19 mouse cellular contexts compared by ENCODE assay signal in genomic region chr3:159282594-159282993, GRCm38 (mm10).
DNase-seq lines count a peak whose midpoint lies in the region; ATAC-seq and TF ChIP-seq lines count a peak whose summit lies in the region.
"Had no signal": no experiment of that assay in that cellular context is flagged by ENCODE, and none has a peak within 500 bp of the region (broad histone marks: within the 10 kb centered on the region; RNA-seq: fewer than 3 reads in every experiment).

No protein-coding gene starts in this region.

- no peak overlapping the region for H3K27ac ChIP-seq in intestine, postnatal 0 days (ENCODE audit: low read depth, low read length)
- no peak overlapping the region for H3K27ac ChIP-seq in intestine, embryonic 16.5 days (ENCODE audit: low read length)
- H3K27ac ChIP-seq in midbrain, embryonic 14.5 days (replicated peaks; ENCODE audit: low read depth, low read length) = no peak overlapping the region
- no peak overlapping the region for H3K27ac ChIP-seq in midbrain, embryonic 10.5 days (replicated peaks)
- no peak overlapping the region for H3K27ac ChIP-seq in midbrain, postnatal 0 days (ENCODE audit: low read depth, low read length)
- H3K27ac ChIP-seq: embryonic facial prominence, embryonic 13.5 days; intestine, embryonic 15.5 days had no signal

- no peak for ATAC-seq in intestine, postnatal 0 days
- no peak for ATAC-seq in intestine, embryonic 16.5 days
- ATAC-seq in midbrain, embryonic 14.5 days (ENCODE audit: low FRiP score, low TSS enrichment) = no peak
- no peak for ATAC-seq in midbrain, postnatal 0 days (ENCODE audit: low FRiP score)
- ATAC-seq: intestine, embryonic 15.5 days had no signal

- no peaks in the 10 kb centered on the region for H3K27me3 ChIP-seq in intestine, postnatal 0 days (replicated peaks; ENCODE audit: control insufficient read depth, insufficient read depth, low read length)
- H3K27me3 ChIP-seq in intestine, embryonic 16.5 days (replicated peaks; ENCODE audit: control insufficient read depth, insufficient read depth, low read length) = no peaks in the 10 kb centered on the region
- H3K27me3 ChIP-seq in midbrain, embryonic 14.5 days (ENCODE audit: control insufficient read depth, insufficient read depth, low read length) = no peaks in the 10 kb centered on the region
- H3K27me3 ChIP-seq in midbrain, embryonic 10.5 days (ENCODE audit: low read depth, poor library complexity, severe bottlenecking) = no peaks in the 10 kb centered on the region
- H3K27me3 ChIP-seq in midbrain, postnatal 0 days (ENCODE audit: insufficient read depth, low read length) = no peaks in the 10 kb centered on the region
- H3K27me3 ChIP-seq: embryonic facial prominence, embryonic 13.5 days; heart, embryonic 12.5 days; intestine, embryonic 15.5 days had no signal

- DNase-seq in cerebellum, postnatal 10 days = peak; percentile 5 to 25
- DNase-seq in cerebellum, postnatal 4 days (ENCODE audit: low spot score in 2 of 2) = no peak
- DNase-seq in midbrain, embryonic 14.5 days = peak; percentile 41
- DNase-seq in midbrain, embryonic 10.5 days (ENCODE audit: low spot score) = no peak
- peak; percentile 36 for DNase-seq in midbrain, postnatal 0 days (ENCODE audit: low spot score)
- no peak for DNase-seq in Muller cell, postnatal 12 days (ENCODE audit: inconsistent ontology term)
- DNase-seq: adrenal gland, postnatal 14 days; cerebellum, adult 2 months; heart, postnatal 4 days; kidney, postnatal 14 days; left cerebral cortex, postnatal 4 days; lung, adult 18-20 months; lung, postnatal 36 days; thymus, postnatal 14 days had no signal

- H3K9me3 ChIP-seq in intestine, postnatal 0 days (ENCODE audit: control insufficient read depth) = no peaks in the 10 kb centered on the region
- H3K9me3 ChIP-seq in intestine, embryonic 16.5 days (ENCODE audit: control insufficient read depth, low read length) = no peaks in the 10 kb centered on the region
- no peaks in the 10 kb centered on the region for H3K9me3 ChIP-seq in midbrain, embryonic 14.5 days (ENCODE audit: control insufficient read depth, low read length)
- no peaks in the 10 kb centered on the region for H3K9me3 ChIP-seq in midbrain, embryonic 10.5 days (replicated peaks)
- no peaks in the 10 kb centered on the region for H3K9me3 ChIP-seq in midbrain, postnatal 0 days (ENCODE audit: low read length)
- H3K9me3 ChIP-seq: embryonic facial prominence, embryonic 13.5 days; intestine, embryonic 15.5 days had no signal

- H3K4me2 ChIP-seq in intestine, postnatal 0 days (replicated peaks; ENCODE audit: low read depth) = no peak overlapping the region
- no peak overlapping the region for H3K4me2 ChIP-seq in intestine, embryonic 16.5 days (ENCODE audit: low read depth, low read length)
- no peak overlapping the region for H3K4me2 ChIP-seq in midbrain, embryonic 14.5 days (ENCODE audit: low read length)
- H3K4me2 ChIP-seq in midbrain, postnatal 0 days (ENCODE audit: low read depth, low read length, poor library complexity, severe bottlenecking) = no peak overlapping the region
- H3K4me2 ChIP-seq: embryonic facial prominence, embryonic 13.5 days; heart, embryonic 12.5 days; intestine, embryonic 15.5 days had no signal

- no peaks in the 10 kb centered on the region for H3K36me3 ChIP-seq in intestine, postnatal 0 days (ENCODE audit: control insufficient read depth, insufficient read depth)
- no peaks in the 10 kb centered on the region for H3K36me3 ChIP-seq in intestine, embryonic 16.5 days (ENCODE audit: control insufficient read depth, insufficient read depth, low read length)
- no peaks in the 10 kb centered on the region for H3K36me3 ChIP-seq in midbrain, embryonic 14.5 days (ENCODE audit: control insufficient read depth, insufficient read depth, low read length)
- H3K36me3 ChIP-seq in midbrain, embryonic 10.5 days = no peaks in the 10 kb centered on the region
- H3K36me3 ChIP-seq in midbrain, postnatal 0 days (ENCODE audit: insufficient read depth, low read length) = no peaks in the 10 kb centered on the region
- H3K36me3 ChIP-seq: embryonic facial prominence, embryonic 13.5 days; heart, embryonic 12.5 days; intestine, embryonic 15.5 days had no signal

- no peak overlapping the region for H3K4me3 ChIP-seq in intestine, postnatal 0 days (ENCODE audit: low read depth, low read length)
- no peak overlapping the region for H3K4me3 ChIP-seq in intestine, embryonic 16.5 days (ENCODE audit: low read length)
- no peak overlapping the region for H3K4me3 ChIP-seq in midbrain, embryonic 14.5 days (replicated peaks; ENCODE audit: low read depth, low read length)
- no peak overlapping the region for H3K4me3 ChIP-seq in midbrain, embryonic 10.5 days
- H3K4me3 ChIP-seq in midbrain, postnatal 0 days (ENCODE audit: low read depth, low read length) = no peak overlapping the region
- H3K4me3 ChIP-seq: embryonic facial prominence, embryonic 13.5 days; heart, embryonic 12.5 days; intestine, embryonic 15.5 days had no signal

- 0 out of 2 replicates have a peak, but pooled peaks have one; percentile 11 for TF ChIP-seq CTCF in intestine, postnatal 0 days (IDR thresholded peaks at IDR 0.05; ENCODE audit: low read depth)
- peak; percentile 62 for TF ChIP-seq CTCF in midbrain, postnatal 0 days (IDR thresholded peaks at IDR 0.05)

- no peaks in the 10 kb centered on the region for H3K4me1 ChIP-seq in intestine, postnatal 0 days (replicated peaks; ENCODE audit: control insufficient read depth, insufficient read depth, low read length)
- H3K4me1 ChIP-seq in intestine, embryonic 16.5 days (ENCODE audit: control insufficient read depth, insufficient read depth, low read length) = no peaks in the 10 kb centered on the region
- no peaks in the 10 kb centered on the region for H3K4me1 ChIP-seq in midbrain, embryonic 14.5 days (ENCODE audit: control insufficient read depth, insufficient read depth, low read length)
- no peaks in the 10 kb centered on the region for H3K4me1 ChIP-seq in midbrain, embryonic 10.5 days
- no peaks in the 10 kb centered on the region for H3K4me1 ChIP-seq in midbrain, postnatal 0 days (ENCODE audit: insufficient read depth, low read length)
- H3K4me1 ChIP-seq: embryonic facial prominence, embryonic 13.5 days; heart, embryonic 12.5 days; intestine, embryonic 15.5 days had no signal

- WGBS in intestine, postnatal 0 days = 82% methylated on average over 3 of the region's 3 CpGs
- 86% methylated on average over 3 of the region's 3 CpGs for WGBS in intestine, embryonic 16.5 days
- WGBS in midbrain, embryonic 14.5 days = 94% methylated on average over 3 of the region's 3 CpGs
- 89% methylated on average over 3 of the region's 3 CpGs for WGBS in midbrain, embryonic 10.5 days
- 89% methylated on average over 3 of the region's 3 CpGs for WGBS in midbrain, postnatal 0 days

- H3K9ac ChIP-seq in intestine, postnatal 0 days (ENCODE audit: low read depth, low read length) = no peak overlapping the region
- no peak overlapping the region for H3K9ac ChIP-seq in intestine, embryonic 16.5 days (ENCODE audit: low read depth, low read length)
- no peak overlapping the region for H3K9ac ChIP-seq in midbrain, embryonic 14.5 days (replicated peaks; ENCODE audit: low read length)
- no peak overlapping the region for H3K9ac ChIP-seq in midbrain, postnatal 0 days (replicated peaks; ENCODE audit: low read length, poor library complexity, severe bottlenecking)
- H3K9ac ChIP-seq: embryonic facial prominence, embryonic 13.5 days; heart, embryonic 12.5 days; intestine, embryonic 15.5 days had no signal

Comparison
In these comparisons a context has a peak if more than half of its experiments do, and no peak if none do; other contexts are left out.
1. DNase-seq: peak in cerebellum, postnatal 10 days (2 of 2), midbrain, embryonic 14.5 days (single experiment) and midbrain, postnatal 0 days (single experiment); none in cerebellum, postnatal 4 days (0 of 2), midbrain, embryonic 10.5 days (single experiment) and Muller cell, postnatal 12 days (single experiment).